Mouse (Mus musculus) kidney, postnatal 0 days (tissue): ENCODE measurements around the gene Nemp1. TPM values are rescaled to one million over a fixed set of nuclear protein-coding genes. Genes with fewer than 3 reads are reported as not detected.

Source experiments
- ATAC-seq: fragments of 200-750 bp; cut with Nextera tagmentation; replicated peaks from 2 replicates; pipeline ENCODE4 v1.8.0; 2017; ENCODE audit warnings: low read depth, moderate number of reproducible peaks, moderate TSS enrichment, moderate library complexity; ENCODE audit not compliant: low FRiP score
- DNase-seq: peaks from one replicate; pipeline ENCODE4 v3.0.0-alpha.2; 2016; ENCODE audit warnings: low spot score
- H3K27ac ChIP-seq: fragments of 300-500 bp; sonication (generic); 2 replicates; pipeline ENCODE4 v1.5.1; 2014; ENCODE audit warnings: mild to moderate bottlenecking
- H3K27me3 ChIP-seq: fragments of 300-500 bp; sonication (generic); 2 replicates; pipeline ENCODE4 v1.6.1; 2014; ENCODE audit warnings: low read length, mixed read lengths; ENCODE audit not compliant: insufficient read depth
- H3K36me3 ChIP-seq: fragments of 300-500 bp; sonication (generic); 2 replicates; pipeline ENCODE4 v1.6.1; 2014; ENCODE audit warnings: low read length, mixed read lengths; ENCODE audit not compliant: insufficient read depth
- H3K4me1 ChIP-seq: fragments of 300-500 bp; sonication (generic); replicated peaks from 2 replicates; pipeline ENCODE4 v1.6.1; 2014; ENCODE audit warnings: antibody characterized with exemption, low read length, mixed read lengths; ENCODE audit not compliant: insufficient read depth
- H3K4me2 ChIP-seq: fragments of 300-500 bp; sonication (generic); 2 replicates; pipeline ENCODE4 v1.6.1; 2014; ENCODE audit warnings: mild to moderate bottlenecking, low read length, moderate library complexity, mixed read lengths
- H3K4me3 ChIP-seq: fragments of 300-500 bp; sonication (generic); replicated peaks from 2 replicates; pipeline ENCODE4 v1.5.1; 2014; ENCODE audit warnings: low read depth, low read length
- H3K9ac ChIP-seq: fragments of 300-500 bp; sonication (generic); 2 replicates; pipeline ENCODE4 v1.6.1; 2014; ENCODE audit warnings: low read depth, low read length
- H3K9me3 ChIP-seq: fragments of 300-500 bp; sonication (generic); replicated peaks from 2 replicates; pipeline ENCODE4 v1.6.1; 2016; ENCODE audit warnings: low read length, inconsistent platforms, mixed read lengths
- CTCF ChIP-seq: IDR thresholded peaks from 2 replicates; pipeline ENCODE4 v1.5.1; 2016; ENCODE audit warnings: antibody characterized with exemption, low read depth, mild to moderate bottlenecking, moderate library complexity
- WGBS: fragments of 180-500 bp; shearing (Covaris S2); extraction: QIAGEN DNeasy Blood & Tissue Kit; methylation state at CpG from one replicate; pipeline ENCODE4 v1.1.7; 2014; 5-methylcytosine and 5-hydroxymethylcytosine counted together
- polyA plus RNA-seq: library from polyadenylated mRNA; unstranded; fragments of >200 nt; fragmentation: Nextera tagmentation; extraction: Ambion mirVana; gene quantifications from 2 replicates; pipeline ENCODE4 v1.2.1, GENCODE M21; 2015

The Nemp1 gene
- polyA plus RNA-seq, 1 experiment from 2014 or later: 6.6 TPM

DNA sequence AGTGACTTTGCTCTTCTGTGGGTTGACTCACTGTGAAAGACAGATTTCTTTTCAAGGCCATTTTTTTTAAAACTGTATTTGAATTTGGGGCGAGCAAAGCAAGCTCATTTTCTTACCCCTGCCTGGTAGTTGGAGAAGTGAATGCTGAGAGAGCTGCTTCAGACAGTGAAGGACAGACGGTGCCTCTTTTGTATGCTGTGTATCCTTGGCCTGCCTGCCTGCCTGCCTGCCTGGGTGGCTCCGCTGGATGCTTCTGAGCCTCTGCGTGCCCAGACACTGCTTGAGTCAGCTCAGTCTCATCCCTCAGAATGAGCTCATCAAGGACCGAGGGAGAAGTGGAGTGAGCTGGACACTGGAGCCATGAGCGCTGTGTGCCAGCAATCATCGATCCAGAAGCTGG, 32.3 kb downstream of the Nemp1 start:
- H3K36me3 ChIP-seq: peaks cover 18% of the 10 kb centered on the region; the same call in 1 of the 2 replicates
- no peaks in the 10 kb centered on the region for H3K4me1 ChIP-seq
- no peak overlapping the region for H3K9ac ChIP-seq
- TF ChIP-seq CTCF: no peak
- no peak overlapping the region for H3K27ac ChIP-seq
- DNase-seq (no peak), ATAC-seq (no peak)
- H3K9me3 ChIP-seq: no peaks in the 10 kb centered on the region
- no peak overlapping the region for H3K4me2 ChIP-seq
- 94% methylated on average over 7 of the region's 7 CpGs for WGBS
- H3K27me3 ChIP-seq: no peaks in the 10 kb centered on the region
- no peak overlapping the region for H3K4me3 ChIP-seq

DNA sequence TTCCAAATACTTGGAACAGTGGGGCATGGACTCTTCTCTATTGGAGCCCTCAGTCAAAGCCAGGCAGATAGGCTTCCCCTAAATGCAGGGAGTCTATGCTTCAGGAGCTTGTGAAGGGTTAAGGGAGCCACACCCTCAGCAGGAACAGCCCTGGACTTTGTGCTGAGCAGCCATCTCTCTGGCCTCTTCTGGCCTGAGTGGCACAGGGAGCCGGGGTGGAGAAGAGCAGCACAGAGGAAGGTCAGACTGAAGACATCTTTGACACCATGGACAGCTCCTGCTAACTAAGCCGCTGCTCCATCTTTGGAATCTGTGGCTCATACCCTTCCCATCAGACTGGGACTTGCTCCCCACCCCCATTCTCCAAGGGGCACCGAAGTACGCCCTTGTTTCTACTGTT, 36.6 kb downstream of the Nemp1 start:
- no peaks in the 10 kb centered on the region for H3K4me1 ChIP-seq
- TF ChIP-seq CTCF: no peak
- H3K27ac ChIP-seq: no peak overlapping the region
- H3K36me3 ChIP-seq: 0 out of 2 replicates have a peak, but pooled peaks cover 5% of the 10 kb centered on the region
- 31% methylated on average over 4 of the region's 4 CpGs for WGBS
- no peak overlapping the region for H3K4me3 ChIP-seq
- H3K9me3 ChIP-seq: no peaks in the 10 kb centered on the region
- H3K4me2 ChIP-seq: no peak overlapping the region
- DNase-seq (peak; percentile 65), ATAC-seq (no peak)
- H3K27me3 ChIP-seq: no peaks in the 10 kb centered on the region
- H3K9ac ChIP-seq: no peak overlapping the region

DNA sequence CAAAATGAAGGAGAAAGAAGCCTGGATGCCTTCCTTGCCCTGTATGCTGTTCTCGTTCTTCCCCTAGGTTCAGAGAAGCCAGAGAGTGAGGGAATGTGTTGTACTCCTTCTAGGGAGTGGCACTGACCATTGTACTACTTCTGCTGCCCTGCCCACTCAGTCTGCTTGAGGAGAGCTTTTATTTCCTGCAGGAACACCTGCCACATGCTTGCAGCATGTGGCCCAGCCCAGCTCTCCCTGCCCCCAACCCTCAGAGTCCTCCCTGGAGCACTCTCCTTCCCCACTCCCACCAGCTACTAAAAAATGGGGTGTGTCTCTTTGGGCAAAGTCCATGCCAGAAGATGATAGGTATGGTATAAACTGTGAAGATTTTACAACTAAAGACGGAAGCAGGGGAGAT, 37.6 kb downstream of the Nemp1 start:
- Histone ChIP-seq H3K4me2 (no peak overlapping the region), H3K27me3 (no peaks in the 10 kb centered on the region), H3K9me3 (no peaks in the 10 kb centered on the region), H3K36me3 (no peaks in the 10 kb centered on the region), H3K4me3 (no peak overlapping the region), H3K9ac (no peak overlapping the region), H3K4me1 (no peaks in the 10 kb centered on the region), H3K27ac (no peak overlapping the region)
- DNase-seq: no peak
- TF ChIP-seq CTCF: no peak
- no peak for ATAC-seq
- 68% methylated on average over 2 of the region's 2 CpGs for WGBS

DNA sequence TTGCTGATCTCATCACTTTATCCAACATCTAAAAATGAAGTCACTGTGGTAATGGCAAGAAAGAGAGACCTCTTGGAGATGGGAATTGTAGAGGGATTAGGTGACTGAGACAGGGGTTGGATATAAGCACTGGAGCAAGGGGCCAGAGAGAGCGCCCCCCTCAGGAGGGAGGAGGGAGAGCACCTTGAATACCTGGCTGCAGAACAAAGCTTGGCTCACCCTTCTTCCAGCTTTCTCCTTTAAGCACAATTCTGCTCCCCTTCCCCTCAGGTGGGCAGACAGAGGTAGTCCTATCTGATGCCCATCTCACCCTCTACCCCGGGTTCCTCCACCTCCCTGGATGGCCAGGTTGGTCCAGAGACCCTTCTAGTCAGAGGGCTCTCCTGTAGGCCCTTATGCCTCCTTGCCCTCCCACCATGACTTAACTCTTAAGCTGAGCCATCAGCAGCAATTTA, 38.1 kb downstream of the Nemp1 start, which contains the start of gene Myo1a:
Gene Myo1a, plus strand, starts transcription at position 405 of the 455 bp plus-strand sequence.
- H3K27me3 ChIP-seq: no peaks in the 10 kb centered on the region
- no peak within 1 kb of the TSS for H3K4me2 ChIP-seq
- no peaks in the 10 kb centered on the region for H3K9me3 ChIP-seq
- DNase-seq: no peak
- WGBS: 76% methylated on average over 2 of the region's 2 CpGs
- no peak within 1 kb of the TSS for H3K27ac ChIP-seq
- no peak for TF ChIP-seq CTCF
- no peak within 1 kb of the TSS for H3K9ac ChIP-seq
- H3K4me3 ChIP-seq: no peak within 1 kb of the TSS
- no peak for ATAC-seq
- H3K36me3 ChIP-seq: no peaks in the 10 kb centered on the region
- H3K4me1 ChIP-seq: no peaks in the 10 kb centered on the region

DNA sequence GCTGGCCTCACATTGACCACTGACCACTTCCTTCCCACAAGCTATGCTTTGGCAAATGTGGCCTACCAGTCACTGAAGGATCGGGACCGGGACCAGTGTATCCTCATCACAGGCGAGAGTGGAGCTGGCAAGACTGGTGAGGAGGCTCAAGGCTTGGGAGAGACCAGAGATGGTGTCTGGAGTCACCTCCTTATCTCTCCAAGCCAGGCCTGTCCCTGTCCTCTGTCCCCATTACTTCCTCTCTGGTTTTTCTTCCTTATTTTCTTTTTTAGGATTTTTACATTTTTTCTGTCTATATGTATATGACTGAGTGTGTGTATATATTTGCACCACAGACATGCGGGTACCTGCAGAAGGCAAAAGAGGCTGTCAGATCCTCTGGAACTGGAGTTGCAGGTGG, 39.1 kb downstream of the Nemp1 start:
- ATAC-seq (no peak), DNase-seq (no peak)
- WGBS: 95% methylated on average over 4 of the region's 4 CpGs
- no peak for TF ChIP-seq CTCF
- Histone ChIP-seq H3K4me3 (no peak overlapping the region), H3K36me3 (no peaks in the 10 kb centered on the region), H3K4me1 (no peaks in the 10 kb centered on the region), H3K4me2 (no peak overlapping the region), H3K27me3 (no peaks in the 10 kb centered on the region), H3K9ac (no peak overlapping the region), H3K9me3 (no peaks in the 10 kb centered on the region), H3K27ac (no peak overlapping the region)

DNA sequence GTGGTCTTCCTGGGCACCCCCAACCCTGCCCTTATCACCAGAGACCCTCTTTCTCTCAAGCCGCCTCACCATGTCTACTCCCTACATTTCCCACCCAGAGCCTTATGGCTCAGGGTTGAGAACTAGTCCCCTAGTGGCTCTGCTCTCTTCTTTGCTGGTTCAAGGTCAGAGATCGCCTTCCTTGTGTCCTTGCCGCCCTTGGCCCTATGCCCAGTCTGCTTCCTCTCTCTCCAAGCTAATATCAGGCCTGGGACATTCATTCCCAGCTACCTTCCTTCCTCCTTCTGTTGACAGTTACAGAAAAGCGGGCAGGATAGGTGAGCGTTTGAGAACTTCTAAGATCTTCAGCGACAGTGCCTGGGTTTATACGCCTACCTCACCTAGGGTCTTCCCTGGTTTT, 41.0 kb downstream of the Nemp1 start:
- peak; percentile 23 for DNase-seq
- no peak overlapping the region for H3K27ac ChIP-seq
- 71% methylated on average over 7 of the region's 7 CpGs for WGBS
- H3K36me3 ChIP-seq: no peaks in the 10 kb centered on the region
- no peaks in the 10 kb centered on the region for H3K9me3 ChIP-seq
- no peaks in the 10 kb centered on the region for H3K4me1 ChIP-seq
- no peak overlapping the region for H3K9ac ChIP-seq
- H3K27me3 ChIP-seq: no peaks in the 10 kb centered on the region
- no peak for TF ChIP-seq CTCF
- no peak for ATAC-seq
- H3K4me2 ChIP-seq: no peak overlapping the region
- no peak overlapping the region for H3K4me3 ChIP-seq

DNA sequence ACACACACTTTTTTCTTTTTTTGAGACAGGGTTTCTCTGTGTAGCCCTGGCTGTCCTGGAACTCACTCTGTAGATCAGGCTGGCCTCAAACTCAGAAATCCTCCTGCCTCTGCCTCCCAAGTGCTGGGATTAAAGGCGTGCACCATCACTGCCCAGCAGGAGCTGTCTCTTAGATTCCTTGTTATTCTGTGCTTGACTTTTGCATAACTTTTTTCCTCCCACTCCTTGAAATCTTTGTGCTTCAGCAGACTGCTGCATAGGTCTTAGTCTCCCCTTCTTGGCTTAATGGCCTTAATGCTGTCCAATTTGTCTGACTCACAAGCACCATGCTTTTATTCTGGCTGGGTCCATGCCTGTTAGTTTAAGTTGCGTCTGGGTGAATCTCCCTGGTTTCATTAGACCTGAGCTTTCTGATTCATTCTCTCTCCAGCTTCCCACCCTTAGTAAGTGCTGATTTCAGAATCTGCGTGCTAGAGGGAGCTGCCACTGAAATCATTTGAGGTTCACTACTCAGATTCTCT, 42.2 kb downstream of the Nemp1 start:
- no peak for TF ChIP-seq CTCF
- no peak overlapping the region for H3K4me2 ChIP-seq
- DNase-seq (no peak), ATAC-seq (no peak)
- H3K4me1 ChIP-seq: no peaks in the 10 kb centered on the region
- H3K9ac ChIP-seq: no peak overlapping the region
- H3K27ac ChIP-seq: no peak overlapping the region
- no peaks in the 10 kb centered on the region for H3K36me3 ChIP-seq
- no peaks in the 10 kb centered on the region for H3K9me3 ChIP-seq
- H3K4me3 ChIP-seq: no peak overlapping the region
- no peaks in the 10 kb centered on the region for H3K27me3 ChIP-seq
- 80% methylated on average over 3 of the region's 3 CpGs for WGBS
